Mouse (Mus musculus) hindbrain, embryonic 12.5 days (tissue): ENCODE data around the gene Wars2. TPM values are rescaled to one million over a fixed set of nuclear protein-coding genes. Genes with fewer than 3 reads are reported as not detected.

Experiments used
- ATAC-seq: fragments of 200-750 bp; cut with Nextera tagmentation; 2 replicates; pipeline ENCODE4 v1.8.0; 2017; ENCODE audit warnings: moderate TSS enrichment; ENCODE audit not compliant: low FRiP score
- H3K27ac ChIP-seq: fragments of 300-500 bp; sonication (generic); 2 replicates; pipeline ENCODE4 v1.5.1; 2016; ENCODE audit warnings: mild to moderate bottlenecking
- H3K27me3 ChIP-seq: fragments of 300-500 bp; sonication (generic); 2 replicates; pipeline ENCODE4 v1.6.1; 2016; ENCODE audit warnings: mild to moderate bottlenecking
- H3K36me3 ChIP-seq: fragments of 300-500 bp; sonication (generic); 2 replicates; pipeline ENCODE4 v1.6.1; 2016; ENCODE audit warnings: mild to moderate bottlenecking
- H3K4me1 ChIP-seq: fragments of 300-500 bp; sonication (generic); 2 replicates; pipeline ENCODE4 v1.6.1; 2016
- H3K4me2 ChIP-seq: fragments of 300-500 bp; sonication (generic); replicated peaks from 2 replicates; pipeline ENCODE4 v1.6.1; 2016; ENCODE audit warnings: mild to moderate bottlenecking
- H3K4me3 ChIP-seq: fragments of 300-500 bp; sonication (generic); 2 replicates; pipeline ENCODE4 v1.5.1; 2016; ENCODE audit warnings: mild to moderate bottlenecking
- H3K9ac ChIP-seq: fragments of 300-500 bp; sonication (generic); 2 replicates; pipeline ENCODE4 v1.6.1; 2016; ENCODE audit warnings: mild to moderate bottlenecking, moderate library complexity
- H3K9me3 ChIP-seq: fragments of 300-500 bp; sonication (generic); replicated peaks from 2 replicates; pipeline ENCODE4 v1.6.1; 2016; ENCODE audit warnings: mild to moderate bottlenecking
- WGBS: fragments of 180-500 bp; shearing (Covaris S2); methylation state at CpG from one replicate; pipeline ENCODE4 v1.1.7; 2016; 5-methylcytosine and 5-hydroxymethylcytosine counted together
- polyA plus RNA-seq: library from polyadenylated mRNA; unstranded; fragments of >200 nt; fragmentation: Nextera tagmentation; extraction: Ambion mirVana; gene quantifications from 2 replicates; pipeline ENCODE4 v1.2.1, GENCODE M21; 2016

Wars2 gene
- polyA plus RNA-seq, result 6.2 and 7.1 TPM in 2 replicates

DNA sequence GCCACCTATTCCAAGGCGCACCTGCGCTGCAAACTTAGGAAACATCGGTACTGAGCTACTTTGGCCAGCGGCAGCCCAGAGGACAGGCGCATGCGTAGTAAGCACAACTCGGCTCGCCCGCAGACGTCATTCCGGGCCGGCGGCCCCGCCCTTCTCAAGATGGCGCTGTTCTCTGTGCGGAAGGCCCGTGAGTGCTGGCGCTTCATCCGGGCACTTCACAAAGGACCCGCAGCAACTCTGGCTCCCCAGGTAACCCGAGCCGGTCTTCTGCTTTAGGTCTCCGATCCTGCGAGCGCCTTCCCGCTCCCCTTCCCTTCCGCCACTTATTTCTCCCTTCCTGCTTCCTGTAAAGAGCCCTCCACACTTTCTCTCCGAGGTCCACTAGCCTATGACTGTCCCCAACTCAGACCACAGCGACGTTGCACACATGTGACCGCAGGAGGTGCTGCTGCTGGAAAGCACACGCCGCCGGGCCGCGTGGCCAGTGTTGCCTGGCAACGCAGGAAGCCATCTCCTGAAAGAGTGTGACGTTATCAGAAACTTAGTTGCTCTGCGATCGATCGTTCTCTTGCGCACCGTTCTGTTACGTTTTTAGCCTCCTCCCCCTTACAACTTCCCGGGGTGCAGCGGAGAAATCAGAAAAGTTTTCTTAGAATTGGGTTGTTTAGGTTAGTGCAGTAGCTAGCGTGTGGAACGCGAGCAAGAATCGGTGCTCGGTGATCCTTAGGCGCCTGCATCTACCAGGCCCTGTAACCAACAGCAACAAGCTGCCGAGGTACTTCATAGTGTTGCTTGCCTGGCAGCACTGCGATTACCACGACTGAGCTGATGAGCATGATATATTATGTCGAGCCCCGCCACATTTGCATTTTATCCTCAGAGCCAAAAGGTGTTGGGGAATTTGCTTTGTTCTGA lies at the start of gene Wars2:
Gene Wars2, plus strand, starts transcription at position 129 of the 915 bp plus-strand sequence.
- no peaks in the 10 kb centered on the region for H3K9me3 ChIP-seq
- H3K4me1 ChIP-seq, result peaks cover 4% of the 10 kb centered on the region; the same call in 1 of the 2 replicates
- H3K4me2 ChIP-seq, result peak within 1 kb of the TSS; percentile 66
- peak within 1 kb of the TSS; percentile 93 for H3K27ac ChIP-seq
- peak within 1 kb of the TSS; percentile 47 for H3K4me3 ChIP-seq
- H3K9ac ChIP-seq, result peak within 1 kb of the TSS; percentile 56
- no peaks in the 10 kb centered on the region for H3K36me3 ChIP-seq
- under 1% methylated on average over 57 of the region's 57 CpGs for WGBS
- no peaks in the 10 kb centered on the region; the same call in 1 of the 2 replicates for H3K27me3 ChIP-seq
- peak; percentile 100 for ATAC-seq

DNA sequence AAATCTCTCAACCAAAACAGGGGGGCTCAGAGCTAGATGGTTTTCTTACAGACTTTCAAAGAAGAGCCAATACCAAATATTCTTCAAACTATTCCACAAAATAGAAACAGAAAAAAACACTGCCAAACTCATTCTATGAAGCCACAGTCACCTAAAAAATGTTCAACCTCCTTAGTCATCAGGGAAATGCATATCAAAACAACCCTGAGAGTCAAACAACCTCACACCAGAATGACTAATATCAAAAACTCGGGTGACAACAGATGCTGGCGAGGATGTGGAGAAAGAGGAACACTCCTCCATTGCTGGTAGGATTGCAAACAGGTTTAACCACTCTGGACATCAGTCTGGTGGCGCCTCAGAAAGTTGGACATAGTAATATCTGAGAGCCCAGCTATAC lies 44.1 kb upstream of the Wars2 start:
- Histone ChIP-seq H3K27me3 (no peaks in the 10 kb centered on the region), H3K4me2 (no peak overlapping the region), H3K4me1 (no peaks in the 10 kb centered on the region), H3K4me3 (no peak overlapping the region), H3K9me3 (no peaks in the 10 kb centered on the region), H3K27ac (no peak overlapping the region), H3K36me3 (no peaks in the 10 kb centered on the region), H3K9ac (no peak overlapping the region)
- ATAC-seq, result no peak
- WGBS, result 86% methylated on average over 3 of the region's 3 CpGs

DNA sequence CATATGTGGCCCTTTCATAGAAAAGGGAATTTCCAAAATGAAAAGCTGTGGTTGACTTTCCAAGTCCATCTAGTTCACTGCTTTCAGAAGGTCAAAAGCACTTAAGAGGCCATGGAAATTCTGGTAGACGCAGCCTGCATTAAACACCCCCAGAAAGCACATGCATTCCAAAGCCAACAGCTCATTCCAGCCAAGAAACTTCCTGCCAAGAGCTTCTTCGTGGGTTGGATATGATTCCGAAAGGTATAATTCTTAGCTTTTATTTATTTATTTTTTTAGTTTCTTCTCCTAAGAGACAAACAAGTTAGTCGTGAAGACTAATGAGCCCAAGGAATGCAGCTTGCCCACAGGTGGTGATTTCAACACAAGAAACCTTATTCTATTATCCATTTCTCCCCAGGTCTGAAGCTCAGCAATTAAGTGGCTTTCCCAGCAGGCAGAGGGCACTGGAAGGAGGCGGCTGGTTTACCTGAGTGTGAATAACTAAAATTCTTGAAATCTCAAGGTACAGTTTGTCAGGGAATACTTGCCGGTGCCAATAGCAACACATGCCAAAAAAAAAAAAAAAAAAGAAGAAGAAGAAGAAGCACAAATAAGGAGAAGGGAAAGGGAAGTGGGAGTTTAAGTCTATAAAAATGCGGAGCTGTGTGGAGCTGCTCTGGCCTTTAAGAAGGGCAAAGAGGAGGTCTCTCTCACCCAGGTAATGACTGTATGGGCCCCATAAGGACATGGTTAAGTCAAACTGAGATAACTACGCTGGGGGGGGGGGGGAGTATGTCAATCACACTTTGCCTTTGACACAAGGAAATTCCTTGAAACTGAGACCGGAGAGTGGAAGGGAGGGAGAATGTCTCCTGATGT lies 30.3 kb upstream of the Wars2 start:
- no peaks in the 10 kb centered on the region for H3K4me1 ChIP-seq
- no peaks in the 10 kb centered on the region for H3K27me3 ChIP-seq
- no peaks in the 10 kb centered on the region for H3K9me3 ChIP-seq
- H3K9ac ChIP-seq, result no peak overlapping the region
- ATAC-seq, result no peak
- H3K36me3 ChIP-seq, result no peaks in the 10 kb centered on the region
- WGBS, result 66% methylated on average over 9 of the region's 9 CpGs
- H3K27ac ChIP-seq, result no peak overlapping the region
- no peak overlapping the region for H3K4me3 ChIP-seq
- H3K4me2 ChIP-seq, result no peak overlapping the region

DNA sequence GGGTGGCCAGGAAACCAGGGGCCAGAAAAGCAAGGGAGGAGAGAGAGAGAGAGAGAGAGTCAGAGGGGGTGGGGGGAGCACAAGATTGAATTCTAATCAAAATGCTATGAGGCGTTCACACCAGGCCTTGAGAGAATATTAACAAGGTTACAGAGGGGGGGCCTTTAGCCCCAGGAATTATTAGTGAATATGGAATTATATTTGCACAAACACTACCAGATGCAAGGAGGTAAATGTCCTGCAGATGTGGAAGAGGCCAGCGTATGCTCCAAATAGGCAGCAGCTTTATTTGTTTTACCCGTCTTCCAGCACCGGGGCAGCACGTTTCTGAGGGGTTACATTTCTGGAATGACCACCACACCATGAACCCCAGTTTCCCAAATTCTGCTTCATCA lies 29.7 kb upstream of the Wars2 start:
- no peak overlapping the region for H3K4me2 ChIP-seq
- ATAC-seq, result no peak
- 67% methylated on average over 5 of the region's 5 CpGs for WGBS

DNA sequence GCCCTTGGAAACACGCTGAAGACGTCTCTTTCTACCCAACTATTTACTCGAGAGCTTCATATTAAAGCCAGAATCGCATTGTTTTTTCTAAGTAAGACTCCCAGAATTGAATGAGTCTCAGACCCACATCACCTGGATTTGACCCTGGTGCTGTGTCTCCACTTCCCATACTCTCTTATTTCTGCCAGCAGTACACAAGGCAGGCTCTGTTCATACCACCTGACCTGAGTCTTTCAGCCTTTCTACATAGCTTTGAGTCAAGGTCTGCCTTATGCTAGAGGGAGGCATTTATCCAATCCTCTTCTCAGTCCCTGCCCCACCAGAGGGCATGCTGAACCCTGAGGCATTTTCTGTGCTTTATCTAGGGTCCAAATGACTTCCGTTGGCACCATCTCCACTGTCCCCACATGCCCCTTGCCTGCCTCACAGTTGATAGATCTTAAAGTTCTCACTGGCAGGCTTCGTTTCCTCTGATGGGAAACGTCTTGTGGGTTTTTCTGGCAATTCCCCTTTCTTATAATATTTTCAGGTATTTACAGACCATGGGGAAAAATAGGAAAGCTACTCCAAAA lies 27.5 kb upstream of the Wars2 start:
- Histone ChIP-seq H3K27me3 (no peaks in the 10 kb centered on the region), H3K36me3 (no peaks in the 10 kb centered on the region), H3K4me1 (no peaks in the 10 kb centered on the region), H3K9me3 (no peaks in the 10 kb centered on the region), H3K9ac (no peak overlapping the region), H3K4me3 (no peak overlapping the region), H3K27ac (no peak overlapping the region), H3K4me2 (no peak overlapping the region)
- no peak for ATAC-seq
- WGBS, result 77% methylated on average over 7 of the region's 7 CpGs

More for the DNA sequence above, 29.7 kb upstream of the Wars2 start:
- Histone ChIP-seq H3K9me3 (no peaks in the 10 kb centered on the region), H3K36me3 (no peaks in the 10 kb centered on the region), H3K9ac (no peak overlapping the region), H3K27ac (no peak overlapping the region), H3K4me3 (no peak overlapping the region), H3K4me1 (no peaks in the 10 kb centered on the region), H3K27me3 (no peaks in the 10 kb centered on the region)

DNA sequence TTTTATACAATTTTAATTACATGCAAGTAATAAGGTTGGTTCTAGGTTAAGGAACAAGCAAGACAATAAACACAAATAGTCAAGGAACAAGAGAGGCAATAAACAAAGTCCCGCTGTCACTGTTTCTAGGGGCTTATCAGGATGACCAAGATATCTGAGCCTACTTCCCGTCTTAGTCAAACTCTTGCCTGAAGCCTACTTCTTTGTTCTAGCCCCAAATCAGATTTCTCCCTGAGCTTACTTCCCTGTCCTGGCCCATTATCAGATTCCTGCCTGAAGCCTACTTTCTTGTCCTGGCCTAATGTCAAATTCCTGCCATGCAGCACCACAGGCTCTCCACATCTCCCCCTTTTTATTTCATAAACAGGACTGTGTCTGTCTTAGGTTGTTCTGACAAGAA lies 19.9 kb upstream of the Wars2 start:
- no peak for ATAC-seq
- WGBS, result 86% methylated on average over 2 of the region's 2 CpGs
- Histone ChIP-seq H3K27me3 (no peaks in the 10 kb centered on the region), H3K4me1 (no peaks in the 10 kb centered on the region), H3K27ac (no peak overlapping the region), H3K4me3 (no peak overlapping the region), H3K9me3 (no peaks in the 10 kb centered on the region), H3K9ac (no peak overlapping the region), H3K4me2 (no peak overlapping the region), H3K36me3 (no peaks in the 10 kb centered on the region)

DNA sequence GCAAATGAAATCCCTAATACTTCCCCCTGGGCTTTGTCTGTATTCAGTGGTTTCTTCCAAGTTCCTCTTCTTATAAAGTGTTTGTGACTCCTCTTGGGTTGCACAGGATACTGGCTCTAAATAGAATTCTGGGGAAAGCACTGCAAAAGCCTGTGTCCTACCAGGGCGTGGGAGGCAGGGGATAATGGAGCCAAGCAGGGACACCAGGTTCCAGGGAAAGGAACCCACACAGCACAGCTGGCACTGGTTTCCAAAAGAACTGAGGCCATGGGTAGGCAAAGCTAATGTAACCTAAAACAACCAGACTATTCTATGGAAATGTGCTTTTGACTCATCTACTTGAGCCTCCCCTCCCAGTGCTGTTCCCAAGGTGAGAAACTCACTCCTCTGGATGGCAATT lies 10.3 kb upstream of the Wars2 start:
- H3K4me2 ChIP-seq, result no peak overlapping the region
- no peaks in the 10 kb centered on the region for H3K36me3 ChIP-seq
- H3K27ac ChIP-seq, result no peak overlapping the region
- no peak overlapping the region for H3K4me3 ChIP-seq
- no peaks in the 10 kb centered on the region for H3K4me1 ChIP-seq
- no peak for ATAC-seq
- 83% methylated on average over 1 of the region's 1 CpGs for WGBS
- H3K9me3 ChIP-seq, result no peaks in the 10 kb centered on the region
- H3K9ac ChIP-seq, result no peak overlapping the region
- no peaks in the 10 kb centered on the region for H3K27me3 ChIP-seq

DNA sequence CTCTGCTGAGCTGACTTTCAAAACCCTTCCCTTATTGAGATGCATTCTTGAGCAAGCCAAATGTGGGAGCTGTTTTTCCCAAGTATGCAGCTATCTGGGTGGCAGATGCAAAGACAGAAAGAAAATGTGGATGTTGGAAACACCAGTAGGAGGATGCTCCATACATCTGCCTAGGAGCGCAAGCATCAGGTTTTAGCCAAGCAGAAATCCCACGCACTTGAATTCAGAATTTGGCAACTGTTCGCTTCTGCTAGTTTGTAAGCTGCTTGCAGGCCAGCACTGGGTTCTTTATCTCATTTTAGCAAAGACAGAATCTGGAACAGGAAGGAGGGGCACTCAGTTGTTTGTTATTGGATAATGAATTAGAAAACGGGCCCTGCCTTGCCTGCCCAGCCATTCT lies 8.9 kb upstream of the Wars2 start:
- no peaks in the 10 kb centered on the region for H3K36me3 ChIP-seq
- no peak overlapping the region for H3K4me3 ChIP-seq
- no peaks in the 10 kb centered on the region for H3K9me3 ChIP-seq
- H3K27ac ChIP-seq, result no peak overlapping the region
- ATAC-seq, result no peak
- no peaks in the 10 kb centered on the region for H3K27me3 ChIP-seq
- WGBS, result 93% methylated on average over 4 of the region's 4 CpGs
- no peak overlapping the region for H3K4me2 ChIP-seq
- H3K4me1 ChIP-seq, result no peaks in the 10 kb centered on the region
- no peak overlapping the region for H3K9ac ChIP-seq

DNA sequence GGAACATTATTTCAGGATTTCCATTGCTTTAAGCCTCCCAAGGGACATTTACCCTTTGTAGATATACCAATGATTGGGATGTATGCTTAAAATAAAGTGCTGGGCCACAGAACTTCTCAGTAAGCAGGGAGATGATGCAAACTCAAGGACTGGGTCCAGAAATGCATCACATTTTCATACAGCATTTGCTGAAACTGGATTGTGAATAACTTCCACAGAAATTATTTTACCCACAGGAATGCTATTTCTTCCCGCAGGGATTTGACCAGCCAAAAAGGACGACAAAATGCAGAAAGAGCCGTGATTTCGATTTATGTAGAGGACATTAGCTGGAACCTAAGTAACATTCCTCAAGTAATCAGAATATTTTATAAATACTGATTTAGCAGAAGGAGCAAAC lies 7.0 kb upstream of the Wars2 start:
- no peaks in the 10 kb centered on the region for H3K9me3 ChIP-seq
- H3K4me1 ChIP-seq, result no peaks in the 10 kb centered on the region
- H3K9ac ChIP-seq, result no peak overlapping the region
- H3K4me2 ChIP-seq, result no peak overlapping the region
- H3K27me3 ChIP-seq, result no peaks in the 10 kb centered on the region
- no peaks in the 10 kb centered on the region for H3K36me3 ChIP-seq
- 94% methylated on average over 4 of the region's 4 CpGs for WGBS
- no peak for ATAC-seq
- no peak overlapping the region for H3K27ac ChIP-seq
- no peak overlapping the region for H3K4me3 ChIP-seq

DNA sequence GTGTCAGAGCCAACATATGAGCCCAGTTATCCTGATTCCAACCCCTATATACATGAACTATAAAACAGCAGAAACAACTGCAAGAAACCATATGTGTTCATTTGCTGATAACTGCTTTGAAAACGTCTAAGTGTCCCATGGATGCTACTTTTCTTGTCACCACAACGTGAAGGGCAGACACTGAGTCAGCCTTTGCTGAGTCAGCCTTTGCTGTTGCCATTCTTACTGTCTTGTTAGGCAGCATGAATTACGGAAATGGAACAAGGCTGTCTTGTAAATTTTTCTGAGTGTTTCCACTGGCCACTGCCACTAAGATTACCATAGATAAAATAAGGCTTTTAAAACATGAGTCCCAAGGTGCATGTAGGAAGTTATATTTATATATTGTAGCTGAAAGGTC lies 7.0 kb downstream of the Wars2 start:
- no peak overlapping the region for H3K27ac ChIP-seq
- no peaks in the 10 kb centered on the region for H3K36me3 ChIP-seq
- no peaks in the 10 kb centered on the region for H3K9me3 ChIP-seq
- no peak overlapping the region for H3K4me2 ChIP-seq
- 81% methylated on average over 3 of the region's 3 CpGs for WGBS
- no peaks in the 10 kb centered on the region for H3K4me1 ChIP-seq
- no peak overlapping the region for H3K9ac ChIP-seq
- no peak for ATAC-seq
- no peak overlapping the region for H3K4me3 ChIP-seq
- H3K27me3 ChIP-seq, result no peaks in the 10 kb centered on the region

DNA sequence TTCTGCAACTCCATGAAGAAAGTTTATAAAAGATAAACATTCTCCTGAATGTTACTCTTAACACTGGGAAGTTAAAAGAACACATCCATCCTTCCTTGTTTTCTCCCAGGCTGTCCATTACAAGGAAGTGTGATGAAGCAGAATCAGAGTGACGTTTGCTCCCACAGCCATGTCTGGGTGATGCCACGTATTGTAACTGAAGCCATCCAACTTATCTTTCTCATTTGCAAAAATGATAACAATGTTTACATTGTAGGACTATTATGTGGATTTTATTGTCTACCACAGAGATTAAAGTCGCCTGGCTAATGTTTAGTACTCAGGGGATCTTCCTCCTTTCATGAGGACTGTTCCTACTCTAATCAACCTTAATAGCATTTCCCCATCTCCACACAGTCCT lies 8.2 kb downstream of the Wars2 start:
- H3K27me3 ChIP-seq, result no peaks in the 10 kb centered on the region
- H3K4me2 ChIP-seq, result no peak overlapping the region
- no peak overlapping the region for H3K4me3 ChIP-seq
- H3K4me1 ChIP-seq, result no peaks in the 10 kb centered on the region
- H3K27ac ChIP-seq, result no peak overlapping the region
- no peak overlapping the region for H3K9ac ChIP-seq
- 89% methylated on average over 3 of the region's 3 CpGs for WGBS
- no peak for ATAC-seq
- H3K36me3 ChIP-seq, result no peaks in the 10 kb centered on the region
- no peaks in the 10 kb centered on the region for H3K9me3 ChIP-seq

DNA sequence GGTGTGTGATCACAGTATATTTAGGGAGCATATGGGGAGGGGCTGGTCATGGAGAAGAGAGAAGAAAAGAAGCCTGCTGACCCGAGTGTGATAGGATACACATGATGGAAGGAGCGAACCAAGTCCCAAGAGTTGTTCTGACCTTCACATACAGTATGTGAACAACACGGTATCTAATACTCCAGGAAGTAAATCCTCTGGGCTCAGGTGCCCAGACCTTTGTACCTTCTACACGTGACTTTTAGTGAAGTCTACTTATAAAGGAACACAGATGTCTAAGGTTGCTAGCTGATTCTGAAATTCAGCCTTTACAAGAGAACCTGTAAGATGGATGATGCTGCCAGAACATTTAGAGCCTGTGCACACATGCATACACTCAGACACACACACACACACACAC lies 15.4 kb downstream of the Wars2 start:
- no peak for ATAC-seq
- WGBS, result 89% methylated on average over 4 of the region's 4 CpGs
- no peak overlapping the region for H3K4me2 ChIP-seq
- no peak overlapping the region for H3K4me3 ChIP-seq
- peaks cover 3% of the 10 kb centered on the region; the same call in 1 of the 2 replicates for H3K9me3 ChIP-seq
- H3K4me1 ChIP-seq, result peaks cover 3% of the 10 kb centered on the region
- no peaks in the 10 kb centered on the region for H3K36me3 ChIP-seq
- no peaks in the 10 kb centered on the region for H3K27me3 ChIP-seq
- H3K9ac ChIP-seq, result no peak overlapping the region
- H3K27ac ChIP-seq, result no peak overlapping the region
